Mouse (Mus musculus): Measurements from ENCODE around the gene Calu.
A peak's percentile ranks its signal among the peaks of the same experiment; 100 is the strongest.
"Not testable (repeated sequence)": the region's sequence is repeated elsewhere in the genome, so short reads cannot be mapped to it uniquely, and the experiment has no call there.

Calu gene

GRCm38 (mm10) chr6:29347665-29348370 is at the start of gene Calu:
Gene Calu (plus strand): TSS chr6:29348069.
- peak; percentile 100 for DNase-seq (ENCODE audit: extremely low spot score, low spot score)

GRCm38 (mm10) chr6:29299112-29299511 is 48.8 kb upstream of the Calu start:
- no peak for DNase-seq (ENCODE audit: extremely low spot score, low spot score)

DNA sequence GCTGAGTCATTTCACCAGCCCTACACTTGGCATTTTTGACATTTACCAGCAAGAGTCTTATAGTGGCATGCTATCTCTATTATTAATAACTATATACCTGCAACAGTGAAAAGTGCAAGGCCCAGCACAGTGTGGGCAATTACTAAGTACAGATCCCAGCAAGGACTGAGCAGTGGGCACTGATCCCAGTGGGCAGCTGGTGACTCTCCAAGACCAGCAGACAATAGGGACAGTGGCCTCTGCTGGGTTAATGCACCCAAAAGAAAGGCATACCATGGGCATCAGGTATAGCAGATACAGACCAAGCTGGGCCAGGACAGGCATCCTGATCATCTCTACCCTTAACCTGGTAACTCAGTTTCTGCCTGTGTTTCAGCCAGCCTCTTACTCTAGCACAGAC is 44.6 kb upstream of the Calu start:
- DNase-seq (ENCODE audit: extremely low spot score, low spot score) = no peak

- DNase-seq (ENCODE audit: extremely low spot score, low spot score) = no peak
Measured at GRCm38 (mm10) chr6:29303726-29304125, 44.1 kb upstream of the Calu start.

DNA sequence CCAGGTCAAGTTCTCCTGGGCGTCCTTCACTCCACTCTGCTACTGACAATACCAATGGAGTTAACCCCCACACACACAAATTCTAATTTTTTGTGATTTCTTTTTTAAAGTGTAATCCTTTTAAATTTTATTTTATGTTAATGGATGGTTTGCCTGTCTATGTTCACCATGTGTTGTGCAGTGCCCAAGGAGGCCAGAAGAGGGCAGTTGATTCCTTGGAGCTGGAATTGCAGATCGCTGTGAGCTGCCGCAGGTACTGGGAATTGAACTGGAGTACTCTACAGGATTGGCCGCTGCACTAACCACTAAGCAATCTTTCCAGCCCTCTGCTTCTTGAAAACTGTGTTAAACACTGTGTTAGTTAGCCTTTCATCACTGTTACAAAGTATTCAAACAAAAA is 42.4 kb upstream of the Calu start:
- no peak for DNase-seq (ENCODE audit: extremely low spot score, low spot score)

GRCm38 (mm10) chr6:29308846-29309605 is 38.8 kb upstream of the Calu start:
- DNase-seq (ENCODE audit: extremely low spot score, low spot score) = no peak

DNA sequence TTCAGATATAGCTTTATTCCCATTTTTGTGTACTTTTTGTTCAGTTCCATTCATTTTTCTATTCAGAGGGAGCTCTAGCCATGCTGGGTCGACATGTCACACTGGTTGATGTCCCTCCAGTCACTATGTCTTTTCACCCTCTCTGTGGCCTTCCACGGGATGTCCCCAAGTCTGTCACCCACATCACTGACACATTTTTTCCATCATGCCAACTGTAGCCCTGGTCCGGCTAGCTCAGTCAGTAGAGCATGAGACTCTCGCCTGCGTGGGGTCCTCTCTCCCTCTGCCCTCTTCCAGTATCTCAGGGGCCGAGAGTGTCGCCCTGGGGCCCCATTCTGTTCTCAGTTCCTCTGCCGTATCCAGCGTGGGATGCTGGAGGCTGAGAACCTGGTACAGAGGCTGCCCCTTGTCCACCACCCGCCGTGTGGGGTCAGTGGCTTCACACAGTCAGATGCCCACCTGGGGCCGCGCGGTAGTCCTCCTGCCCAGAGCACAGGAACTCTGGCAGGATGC is 34.1 kb upstream of the Calu start:
- DNase-seq (ENCODE audit: extremely low spot score, low spot score) = no peak

GRCm38 (mm10) chr6:29317286-29317685 is 30.6 kb upstream of the Calu start:
- DNase-seq (ENCODE audit: extremely low spot score, low spot score) = no peak

DNA sequence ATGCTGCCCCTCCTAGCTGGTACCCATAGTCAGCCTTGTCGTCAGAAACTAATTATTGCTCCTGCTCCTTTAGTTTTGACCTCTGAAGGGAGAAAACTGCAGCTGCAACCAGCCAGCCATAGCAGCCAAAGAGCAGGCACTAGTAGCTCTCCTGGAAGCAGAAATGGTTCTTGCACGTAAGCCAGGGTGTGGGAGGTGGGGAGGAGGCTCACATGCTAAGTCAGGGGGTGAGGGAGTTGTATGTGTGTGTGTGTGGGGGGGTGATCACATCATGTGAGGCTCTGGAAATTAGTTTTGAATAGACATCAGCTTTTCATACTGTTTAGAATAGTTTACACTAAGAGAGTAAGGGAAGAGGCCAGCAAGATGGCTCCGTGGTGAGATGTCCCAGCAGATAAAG is 29.9 kb upstream of the Calu start:
- DNase-seq (ENCODE audit: extremely low spot score, low spot score) = no peak

GRCm38 (mm10) chr6:29318879-29319278 is 29.0 kb upstream of the Calu start, which contains the start of gene Fam71f1:
Gene Fam71f1 (plus strand): TSS chr6:29319140.
- peak; percentile 17 for DNase-seq (ENCODE audit: extremely low spot score, low spot score)

DNA sequence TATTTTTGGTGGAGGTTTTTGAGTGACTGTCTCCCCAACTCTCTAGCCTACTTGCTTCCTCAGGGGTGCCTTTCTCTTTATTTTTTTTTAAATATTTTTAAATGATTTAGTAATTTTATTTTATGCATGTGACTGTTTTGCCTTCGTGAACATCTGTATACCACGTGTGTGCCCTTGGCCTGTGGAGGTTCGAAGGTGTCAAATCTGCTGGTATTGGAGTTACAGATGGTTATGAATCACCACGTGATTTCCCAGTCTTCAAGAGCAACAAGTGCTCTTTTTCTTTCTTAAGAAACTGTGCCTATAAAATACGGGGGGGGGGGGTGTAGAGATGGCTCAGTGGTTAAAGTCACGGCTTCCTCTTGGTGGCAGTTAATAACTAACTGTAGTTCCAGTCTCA is 26.3 kb upstream of the Calu start:
- no peak for DNase-seq (ENCODE audit: extremely low spot score, low spot score)

- DNase-seq (ENCODE audit: extremely low spot score, low spot score) = no peak
Measured at GRCm38 (mm10) chr6:29322147-29322546, 25.7 kb upstream of the Calu start.

- DNase-seq (ENCODE audit: extremely low spot score, low spot score) = no peak
Measured at GRCm38 (mm10) chr6:29322735-29323134, 25.1 kb upstream of the Calu start.

GRCm38 (mm10) chr6:29326961-29327360 is 20.9 kb upstream of the Calu start:
- DNase-seq (ENCODE audit: extremely low spot score, low spot score) = no peak

DNA sequence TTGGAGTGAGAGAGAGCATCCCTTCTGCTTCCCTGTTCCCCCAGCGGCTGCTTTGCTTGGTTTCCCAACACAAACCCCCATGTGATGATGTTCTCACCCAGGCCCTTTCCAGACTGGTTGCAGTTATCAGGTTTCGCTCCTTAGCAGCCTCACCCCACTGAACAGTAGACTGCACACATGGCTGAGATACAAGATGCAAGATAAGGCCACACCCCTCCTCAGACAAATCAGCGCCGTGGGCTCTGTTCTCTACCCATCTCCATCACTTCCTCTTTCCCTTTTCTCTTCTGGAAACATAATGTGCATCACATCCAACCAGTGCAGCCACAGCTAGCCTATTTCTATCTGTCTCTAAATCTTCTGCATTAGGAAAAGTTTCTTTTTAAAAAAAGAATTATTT is 18.4 kb upstream of the Calu start:
- no peak for DNase-seq (ENCODE audit: extremely low spot score, low spot score)

DNA sequence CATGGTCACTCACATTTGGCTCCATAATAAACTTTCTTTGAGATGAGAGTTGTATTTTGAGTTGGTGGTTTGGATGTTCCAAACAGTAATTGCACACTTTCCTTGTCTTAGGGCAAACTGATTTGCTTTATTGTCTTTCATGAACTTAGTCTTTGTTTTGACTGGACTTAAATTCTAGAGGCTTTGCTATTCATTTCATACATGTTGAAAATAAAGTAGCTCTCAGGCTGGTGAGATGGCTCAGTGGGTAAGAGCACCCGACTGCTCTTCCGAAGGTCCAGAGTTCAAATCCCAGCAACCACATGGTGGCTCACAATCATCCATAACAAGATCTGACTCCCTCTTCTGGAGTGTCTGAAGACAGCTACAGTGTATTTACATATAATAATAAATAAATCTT is 1.4 kb upstream of the Calu start:
- not testable (repeated sequence) for DNase-seq (ENCODE audit: extremely low spot score, low spot score)

DNA sequence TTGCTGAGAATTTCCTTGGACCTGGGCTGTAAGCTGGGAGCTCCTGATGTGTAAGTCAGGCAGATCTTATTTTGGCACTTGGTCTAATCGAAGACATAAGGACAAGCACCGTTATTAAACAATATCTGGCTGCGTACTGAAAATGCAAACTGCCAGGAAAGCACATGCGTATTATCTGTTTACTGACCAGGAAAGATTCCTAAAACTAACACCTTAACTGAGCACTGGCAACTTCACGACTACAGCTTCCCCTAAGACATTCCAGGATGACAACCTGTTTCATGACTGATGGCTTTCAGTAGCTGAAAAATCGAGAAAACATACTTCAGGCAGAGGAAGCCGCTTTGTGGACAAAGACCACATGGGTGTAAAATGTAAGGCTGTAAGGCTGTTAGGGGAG is 680 bp upstream of the Calu start:
- no peak for DNase-seq (ENCODE audit: extremely low spot score, low spot score)

- DNase-seq (ENCODE audit: extremely low spot score, low spot score) = no peak
Measured at GRCm38 (mm10) chr6:29348371-29348724, 479 bp downstream of the Calu start.

GRCm38 (mm10) chr6:29351613-29352012 is 3.7 kb downstream of the Calu start:
- DNase-seq (ENCODE audit: extremely low spot score, low spot score) = no peak

- DNase-seq (ENCODE audit: extremely low spot score, low spot score) = no peak
Measured at GRCm38 (mm10) chr6:29352816-29353215, 4.9 kb downstream of the Calu start.

DNA sequence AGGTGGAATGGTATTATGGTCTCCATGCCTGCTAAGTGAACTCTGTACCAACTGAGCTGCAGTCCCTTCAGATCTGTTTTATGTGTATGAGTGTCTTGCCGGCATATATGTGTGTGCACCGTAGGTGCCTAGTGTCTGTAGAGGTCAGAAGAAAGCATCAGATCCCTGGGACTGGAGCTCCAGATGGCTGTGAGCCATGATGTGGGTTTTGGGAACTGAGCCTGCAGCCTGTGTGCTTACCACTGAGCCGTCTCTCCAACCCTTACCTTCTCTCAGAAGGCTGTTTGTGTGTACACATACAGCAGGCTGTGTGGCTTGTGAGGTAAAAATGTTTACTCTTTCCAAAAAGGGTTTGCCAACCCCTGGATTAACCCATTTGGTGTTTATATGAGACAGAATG is 11.5 kb downstream of the Calu start:
- no peak for DNase-seq (ENCODE audit: extremely low spot score, low spot score)

- no peak for DNase-seq (ENCODE audit: extremely low spot score, low spot score)
Measured at GRCm38 (mm10) chr6:29360211-29360610, 12.3 kb downstream of the Calu start.

Data from neural tube, embryonic 10.5 days (tissue).